1 mouse cellular context compared by ENCODE assay signal in the genomic region with DNA sequence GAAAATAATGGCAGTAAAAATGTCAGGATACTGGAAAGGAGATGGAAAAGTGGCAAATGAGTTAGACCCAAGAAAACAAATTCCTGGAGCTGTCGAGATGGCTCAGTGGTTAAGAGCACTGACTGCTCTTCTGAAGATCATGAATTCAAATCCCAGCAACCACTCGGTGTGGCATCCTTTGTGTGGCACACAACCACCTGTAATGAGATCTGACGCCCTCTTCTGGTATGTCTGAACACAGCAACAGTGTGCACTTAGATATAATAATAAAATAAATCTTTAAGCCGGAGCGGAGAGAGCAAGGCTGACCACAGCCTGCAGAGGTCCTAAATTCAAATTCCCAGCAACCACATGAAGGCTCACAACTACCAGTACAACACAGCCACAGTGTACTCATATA.
TF ChIP-seq lines count a peak whose summit lies in the region.

No protein-coding gene starts in this region.

TF ChIP-seq in CH12.LX, 34 proteins besides CTCF, POLR2A, EP300 and RAD21:
- TF ChIP-seq IRF4 (IDR thresholded peaks at IDR 0.05; ENCODE audit: low read depth, low read length) (0 out of 2 replicates have a peak, but pooled peaks have one; percentile 1), JUN (IDR thresholded peaks at IDR 0.05; ENCODE audit: insufficient read depth, low read depth, low read length) (no peak), JUND (conservative IDR thresholded peaks at IDR 0.05; ENCODE audit: low read depth, low read length) (no peak), MEF2A (IDR thresholded peaks at IDR 0.05; ENCODE audit: borderline replicate concordance, low read depth, low read length) (no peak), CHD2 (IDR thresholded peaks at IDR 0.05; ENCODE audit: low read length) (no peak), KAT2A (IDR thresholded peaks at IDR 0.05; ENCODE audit: insufficient replicate concordance, low read length) (no peak), USF2 (conservative IDR thresholded peaks at IDR 0.05; ENCODE audit: low read depth, low read length) (no peak), HCFC1 (IDR thresholded peaks at IDR 0.05; ENCODE audit: low read depth, low read length) (no peak), SMC3 (IDR thresholded peaks at IDR 0.05; ENCODE audit: low read depth, low read length) (peak; percentile 34; the same call in 1 of the 2 replicates), POLR2AphosphoS2 (IDR thresholded peaks at IDR 0.05; ENCODE audit: low read depth, low read length) (no peak)
TF ChIP-seq in CH12.LX: peak in this region for 2.
